Mouse (Mus musculus) liver, embryonic 11.5 days (tissue): ENCODE measurements at regions not wholly inside any gene's neighbourhood (a gene's known extent, or its start where the extent isn't known, plus 50 kb on each side); places are given as distances from the start of the nearest gene placed in this dataset.
A peak's percentile ranks its signal among the peaks of the same experiment; 100 is the strongest.

Experiments
- ATAC-seq: fragments of 200-750 bp; cut with Nextera tagmentation; replicated peaks from 2 replicates; pipeline ENCODE4 v1.8.0; 2017; ENCODE audit warnings: moderate number of reproducible peaks, mild to moderate bottlenecking, moderate TSS enrichment, moderate library complexity; ENCODE audit not compliant: low FRiP score
- DNase-seq: peaks from one replicate; pipeline ENCODE4 v3.0.0-alpha.2; 2017; ENCODE audit warnings: low spot score
- H3K27ac ChIP-seq: fragments of 300-500 bp; sonication (generic); 2 replicates; pipeline ENCODE4 v1.5.1; 2014; ENCODE audit warnings: mild to moderate bottlenecking, low read depth, low read length, control low read depth
- H3K27me3 ChIP-seq: fragments of 300-500 bp; sonication (generic); replicated peaks from 2 replicates; pipeline ENCODE4 v1.6.1; 2014; ENCODE audit warnings: low read length, mixed read lengths; ENCODE audit not compliant: control insufficient read depth, insufficient read depth
- H3K36me3 ChIP-seq: fragments of 300-500 bp; sonication (generic); 2 replicates; pipeline ENCODE4 v1.6.1; 2014; ENCODE audit warnings: mild to moderate bottlenecking, low read length, moderate library complexity, mixed read lengths; ENCODE audit not compliant: control insufficient read depth, insufficient read depth
- H3K4me1 ChIP-seq: fragments of 300-500 bp; sonication (generic); replicated peaks from 2 replicates; pipeline ENCODE4 v1.6.1; 2014; ENCODE audit warnings: low read length, mixed read lengths; ENCODE audit not compliant: control insufficient read depth, insufficient read depth
- H3K4me2 ChIP-seq: fragments of 300-500 bp; sonication (generic); 2 replicates; pipeline ENCODE4 v1.6.1; 2014; ENCODE audit warnings: mild to moderate bottlenecking, control low read depth, moderate library complexity
- H3K4me3 ChIP-seq: fragments of 300-500 bp; sonication (generic); 2 replicates; pipeline ENCODE4 v1.5.1; 2014; ENCODE audit warnings: low read depth, low read length, control low read depth
- H3K9ac ChIP-seq: fragments of 300-500 bp; sonication (generic); 2 replicates; pipeline ENCODE4 v1.6.1; 2014; ENCODE audit warnings: low read depth, low read length, control low read depth
- H3K9me3 ChIP-seq: fragments of 300-500 bp; sonication (generic); 2 replicates; pipeline ENCODE4 v1.6.1; 2016; ENCODE audit warnings: low read length, inconsistent platforms, mixed read lengths; ENCODE audit not compliant: control insufficient read depth
- WGBS: fragments of 180-500 bp; shearing (Covaris S2); extraction: QIAGEN DNeasy Blood & Tissue Kit; methylation state at CpG from one replicate; pipeline ENCODE4 v1.1.7; 2014; 5-methylcytosine and 5-hydroxymethylcytosine counted together

DNA sequence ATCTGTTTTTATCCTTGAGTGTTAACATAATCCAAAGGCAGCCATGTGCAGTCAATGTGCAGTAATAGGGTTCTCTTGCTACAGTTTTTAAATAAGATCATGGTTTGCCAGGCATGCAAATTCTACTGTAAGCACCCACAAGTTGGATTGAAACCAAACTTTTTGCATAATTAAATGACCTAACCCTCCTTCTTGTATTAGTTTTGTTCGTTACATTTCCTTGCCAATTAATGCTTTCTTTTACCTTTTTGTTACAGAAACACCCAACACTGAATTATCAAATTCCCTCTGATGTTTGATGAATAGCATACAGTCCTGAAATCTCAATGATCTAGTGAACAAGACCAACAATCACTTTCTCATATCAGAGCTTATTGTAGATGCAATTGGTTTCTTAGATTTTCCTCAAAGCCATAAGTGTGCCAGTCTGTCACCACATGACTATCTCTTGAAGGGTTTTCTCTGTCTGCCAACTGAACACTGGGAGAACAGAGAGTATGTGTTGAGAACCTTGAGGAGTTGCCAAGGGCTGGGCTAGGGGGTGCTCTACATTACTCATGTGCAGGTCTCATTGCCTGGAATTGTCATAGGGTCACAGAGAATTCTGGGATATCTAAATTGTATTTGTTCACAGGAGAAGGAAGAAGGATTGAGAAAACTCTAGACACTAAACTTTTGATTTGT is 1060.4 kb downstream of the Gsdmc2 start:
- WGBS, result 82% methylated on average over 1 of the region's 1 CpGs
- H3K4me2 ChIP-seq, result no peak overlapping the region
- no peak for ATAC-seq
- H3K36me3 ChIP-seq, result no peaks in the 10 kb centered on the region
- no peak overlapping the region for H3K4me3 ChIP-seq
- no peak for DNase-seq
- H3K27ac ChIP-seq, result no peak overlapping the region
- H3K4me1 ChIP-seq, result no peaks in the 10 kb centered on the region
- H3K9ac ChIP-seq, result no peak overlapping the region
- no peaks in the 10 kb centered on the region for H3K9me3 ChIP-seq
- no peaks in the 10 kb centered on the region for H3K27me3 ChIP-seq

DNA sequence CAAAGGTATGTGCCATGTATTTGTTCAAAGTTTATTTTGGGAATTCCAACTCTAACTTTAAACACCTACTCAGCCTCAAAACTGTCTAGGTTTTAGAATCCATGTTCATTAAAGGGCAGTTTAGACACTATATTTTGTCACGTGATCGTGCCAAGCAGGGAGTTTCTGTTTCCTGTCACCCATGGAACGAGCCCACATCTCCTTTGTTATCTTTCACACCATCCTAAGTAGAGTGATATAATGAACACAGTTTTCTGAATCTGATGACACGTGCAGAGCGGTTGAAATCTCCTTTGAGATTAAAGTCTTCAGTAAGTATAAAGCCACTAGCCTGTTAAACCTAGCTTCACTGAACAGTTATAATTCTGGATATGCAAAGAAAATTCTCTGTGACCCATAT is 1066.1 kb downstream of the Gsdmc2 start:
- 74% methylated on average over 5 of the region's 5 CpGs for WGBS
- no peak for DNase-seq
- Histone ChIP-seq H3K4me1 (no peaks in the 10 kb centered on the region), H3K27ac (no peak overlapping the region), H3K36me3 (no peaks in the 10 kb centered on the region), H3K4me3 (no peak overlapping the region), H3K9ac (no peak overlapping the region), H3K27me3 (no peaks in the 10 kb centered on the region), H3K9me3 (no peaks in the 10 kb centered on the region), H3K4me2 (no peak overlapping the region)
- no peak for ATAC-seq

DNA sequence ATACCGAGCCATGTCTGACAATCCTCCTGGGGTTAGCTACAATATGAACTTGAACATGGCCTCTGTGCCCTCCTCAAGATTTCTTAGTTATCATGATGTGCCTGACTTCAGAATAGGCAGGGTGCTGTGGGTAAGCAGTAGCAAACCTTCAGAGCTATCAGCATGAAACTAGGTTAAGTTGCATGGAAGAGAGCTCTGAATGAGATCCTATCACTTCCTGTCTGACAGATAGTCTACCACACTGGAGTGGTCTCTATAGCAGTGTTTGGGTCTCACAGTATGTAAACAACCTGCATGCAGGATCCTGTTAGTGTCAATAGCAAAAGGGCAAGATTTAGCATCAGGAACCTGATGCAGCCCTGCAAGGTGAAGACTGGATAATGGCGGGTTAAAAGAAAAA is 1092.3 kb downstream of the Gsdmc2 start:
- no peak for DNase-seq
- no peak for ATAC-seq
- Histone ChIP-seq H3K9me3 (no peaks in the 10 kb centered on the region), H3K27me3 (no peaks in the 10 kb centered on the region), H3K4me3 (no peak overlapping the region), H3K4me1 (no peaks in the 10 kb centered on the region), H3K27ac (no peak overlapping the region), H3K9ac (no peak overlapping the region), H3K4me2 (no peak overlapping the region), H3K36me3 (no peaks in the 10 kb centered on the region)
- WGBS, result 68% methylated on average over 2 of the region's 2 CpGs

DNA sequence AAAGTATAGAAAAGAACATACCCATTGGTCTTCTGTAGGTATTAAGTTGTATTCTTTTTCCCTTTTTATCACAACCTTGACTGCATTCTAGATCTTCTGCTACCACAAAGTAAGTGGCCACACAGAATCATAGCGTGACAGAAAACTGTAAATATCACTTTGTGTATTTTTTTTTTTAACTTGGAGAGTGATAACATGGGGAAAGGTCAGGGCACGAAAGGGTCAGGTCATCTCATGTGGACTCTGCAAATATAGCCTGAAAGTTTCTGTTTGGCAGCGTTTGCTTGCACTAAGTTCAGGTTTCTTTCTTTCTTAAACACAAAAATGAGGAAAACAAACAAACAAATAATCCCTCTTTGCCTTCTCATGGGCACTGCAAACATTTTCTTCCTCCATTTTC is 1101.1 kb downstream of the Gsdmc2 start:
- no peak for DNase-seq

DNA sequence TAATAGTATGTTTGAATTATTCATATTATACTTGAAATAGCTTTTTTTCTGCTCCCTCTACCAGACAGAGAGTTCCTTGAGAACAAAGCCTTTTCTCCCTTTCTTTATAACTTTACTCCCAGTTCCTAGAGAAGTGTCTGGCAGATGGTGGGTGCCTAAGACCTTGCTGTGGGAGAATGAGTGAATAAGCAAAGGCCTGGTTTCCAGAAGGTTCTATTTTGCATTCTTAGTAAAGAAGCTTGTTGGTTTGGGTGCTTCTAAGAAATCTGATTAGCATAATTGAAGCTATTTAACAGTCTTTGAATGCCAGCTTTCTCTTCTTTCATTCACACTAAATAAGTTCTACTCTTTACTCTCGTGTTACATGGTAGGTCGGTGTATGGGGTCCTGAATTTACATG is 1104.2 kb downstream of the Gsdmc2 start:
- Histone ChIP-seq H3K4me2 (no peak overlapping the region), H3K4me3 (no peak overlapping the region)

More for the DNA sequence above, 1101.1 kb downstream of the Gsdmc2 start:
- WGBS, result 55% methylated on average over 3 of the region's 3 CpGs
- no peak overlapping the region for H3K27ac ChIP-seq
- no peaks in the 10 kb centered on the region for H3K4me1 ChIP-seq
- no peaks in the 10 kb centered on the region for H3K36me3 ChIP-seq
- H3K9me3 ChIP-seq, result no peaks in the 10 kb centered on the region
- H3K27me3 ChIP-seq, result no peaks in the 10 kb centered on the region
- H3K4me2 ChIP-seq, result no peak overlapping the region
- H3K9ac ChIP-seq, result no peak overlapping the region
- no peak overlapping the region for H3K4me3 ChIP-seq
- ATAC-seq, result no peak

DNA sequence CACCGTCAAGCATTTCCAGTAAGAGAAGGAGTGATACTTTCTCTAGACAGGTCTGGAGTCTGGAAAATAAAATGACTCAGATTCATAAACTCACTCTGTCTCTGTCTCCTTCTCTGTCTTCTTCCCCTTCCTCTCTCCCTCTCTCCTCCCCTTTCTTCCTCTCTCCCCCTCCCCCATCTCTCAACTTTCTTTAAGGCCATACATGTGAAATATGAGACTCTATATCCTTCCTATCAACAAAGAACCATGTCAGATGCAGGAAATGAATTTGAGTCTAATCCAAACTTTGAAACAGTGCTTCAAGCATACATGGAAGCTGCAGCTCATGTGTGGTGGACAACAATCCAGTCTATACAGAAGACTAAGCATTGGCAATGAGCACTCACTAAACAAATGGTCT is 1109.6 kb downstream of the Gsdmc2 start:
- no peaks in the 10 kb centered on the region for H3K27me3 ChIP-seq
- WGBS, result 79% methylated on average over 1 of the region's 1 CpGs
- no peaks in the 10 kb centered on the region for H3K36me3 ChIP-seq
- DNase-seq (no peak), ATAC-seq (no peak)
- H3K27ac ChIP-seq, result no peak overlapping the region
- H3K4me1 ChIP-seq, result no peaks in the 10 kb centered on the region
- H3K9me3 ChIP-seq, result no peaks in the 10 kb centered on the region
- no peak overlapping the region for H3K4me3 ChIP-seq
- H3K4me2 ChIP-seq, result no peak overlapping the region
- no peak overlapping the region for H3K9ac ChIP-seq

More for the DNA sequence above, 1104.2 kb downstream of the Gsdmc2 start:
- H3K27ac ChIP-seq, result no peak overlapping the region
- H3K9ac ChIP-seq, result no peak overlapping the region
- no peaks in the 10 kb centered on the region for H3K4me1 ChIP-seq
- DNase-seq, result no peak
- 67% methylated on average over 2 of the region's 2 CpGs for WGBS
- no peaks in the 10 kb centered on the region for H3K9me3 ChIP-seq
- no peaks in the 10 kb centered on the region for H3K27me3 ChIP-seq
- no peak for ATAC-seq
- H3K36me3 ChIP-seq, result no peaks in the 10 kb centered on the region

DNA sequence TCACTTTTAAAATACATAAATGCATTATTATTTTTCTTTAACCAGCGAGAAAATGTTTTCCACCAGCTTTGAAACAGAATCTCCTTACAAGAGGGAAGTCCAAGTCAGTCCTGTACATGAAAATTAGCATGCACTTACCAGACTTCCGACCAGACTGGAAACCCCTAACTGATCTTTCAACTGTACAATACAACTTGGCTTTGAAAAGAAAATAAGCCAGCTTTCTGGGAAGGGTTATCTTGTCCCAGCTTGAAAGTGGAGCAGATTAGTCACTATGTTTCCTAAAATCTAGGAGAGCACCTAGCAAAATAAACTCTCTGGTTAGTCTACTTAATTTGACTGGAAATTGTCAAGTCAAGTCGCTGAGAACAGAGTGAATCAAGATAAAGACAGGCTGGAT is 1110.1 kb downstream of the Gsdmc2 start:
- 68% methylated on average over 3 of the region's 3 CpGs for WGBS
- no peak for ATAC-seq
- Histone ChIP-seq H3K4me2 (no peak overlapping the region), H3K9me3 (no peaks in the 10 kb centered on the region), H3K4me1 (no peaks in the 10 kb centered on the region), H3K9ac (no peak overlapping the region), H3K27ac (no peak overlapping the region), H3K27me3 (no peaks in the 10 kb centered on the region), H3K36me3 (no peaks in the 10 kb centered on the region), H3K4me3 (no peak overlapping the region)
- no peak for DNase-seq

DNA sequence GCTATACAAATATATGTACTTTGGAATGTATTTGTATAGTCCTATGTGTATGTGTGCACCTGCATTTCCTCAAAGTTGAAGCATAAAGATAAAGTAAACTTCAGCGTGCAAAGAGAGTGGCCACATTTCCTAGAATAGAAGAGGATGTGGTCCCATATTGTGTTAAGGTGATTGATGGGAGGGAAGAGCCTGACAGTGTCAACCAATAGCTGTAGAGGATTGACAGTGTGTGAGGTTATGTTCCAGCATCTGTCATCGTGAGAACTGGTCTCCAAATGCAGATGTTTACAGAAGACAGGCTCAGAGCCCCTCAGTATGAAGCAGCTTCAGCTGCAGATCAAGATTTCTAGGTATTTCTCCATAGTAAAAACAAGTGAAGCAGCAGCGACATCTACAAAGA is 1114.5 kb downstream of the Gsdmc2 start:
- Histone ChIP-seq H3K27ac (no peak overlapping the region), H3K27me3 (no peaks in the 10 kb centered on the region), H3K4me1 (no peaks in the 10 kb centered on the region), H3K9me3 (no peaks in the 10 kb centered on the region), H3K9ac (no peak overlapping the region), H3K36me3 (no peaks in the 10 kb centered on the region), H3K4me3 (no peak overlapping the region), H3K4me2 (no peak overlapping the region)
- DNase-seq (no peak), ATAC-seq (no peak)
- 54% methylated on average over 3 of the region's 3 CpGs for WGBS

DNA sequence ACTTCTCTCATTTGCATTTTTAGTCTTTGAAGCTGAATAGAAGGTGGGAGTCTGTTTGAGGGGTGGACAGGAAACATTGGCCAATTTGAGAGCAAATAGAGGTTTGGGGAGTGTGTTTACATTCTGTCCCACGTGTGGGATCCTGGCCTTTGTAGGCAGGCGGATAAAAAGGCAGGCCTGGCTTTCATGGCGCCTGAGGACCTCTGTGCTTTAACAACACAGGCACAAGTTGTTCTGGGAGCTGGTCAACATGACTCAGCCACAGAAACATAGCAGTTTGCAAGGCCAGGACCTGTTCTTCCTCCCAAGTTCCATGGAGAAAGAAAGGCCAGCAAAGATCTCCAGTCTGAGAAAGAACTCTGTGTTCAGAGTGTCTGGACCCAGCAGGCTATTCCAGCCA is 1130.7 kb downstream of the Gsdmc2 start:
- H3K4me1 ChIP-seq, result no peaks in the 10 kb centered on the region
- no peaks in the 10 kb centered on the region for H3K9me3 ChIP-seq
- no peak overlapping the region for H3K4me2 ChIP-seq
- DNase-seq (peak; percentile 32), ATAC-seq (peak; percentile 45; the same call in 1 of the 2 replicates)
- no peaks in the 10 kb centered on the region for H3K36me3 ChIP-seq
- H3K27me3 ChIP-seq, result no peaks in the 10 kb centered on the region
- H3K9ac ChIP-seq, result no peak overlapping the region
- peak overlapping the region; percentile 30; the same call in 1 of the 2 replicates for H3K27ac ChIP-seq
- WGBS, result 31% methylated on average over 3 of the region's 3 CpGs
- H3K4me3 ChIP-seq, result no peak overlapping the region
